Mouse (Mus musculus) c-Kit-positive CD71-positive TER-119-negative erythroid progenitor cells, embryonic 14.5 days (primary cell): Measurements from ENCODE around the gene Srp72.

Source experiments
- DNase-seq: peaks from one replicate; pipeline ENCODE4 v3.0.0-alpha.2; 2013; ENCODE audit warnings: low read depth

The Srp72 gene

DNA sequence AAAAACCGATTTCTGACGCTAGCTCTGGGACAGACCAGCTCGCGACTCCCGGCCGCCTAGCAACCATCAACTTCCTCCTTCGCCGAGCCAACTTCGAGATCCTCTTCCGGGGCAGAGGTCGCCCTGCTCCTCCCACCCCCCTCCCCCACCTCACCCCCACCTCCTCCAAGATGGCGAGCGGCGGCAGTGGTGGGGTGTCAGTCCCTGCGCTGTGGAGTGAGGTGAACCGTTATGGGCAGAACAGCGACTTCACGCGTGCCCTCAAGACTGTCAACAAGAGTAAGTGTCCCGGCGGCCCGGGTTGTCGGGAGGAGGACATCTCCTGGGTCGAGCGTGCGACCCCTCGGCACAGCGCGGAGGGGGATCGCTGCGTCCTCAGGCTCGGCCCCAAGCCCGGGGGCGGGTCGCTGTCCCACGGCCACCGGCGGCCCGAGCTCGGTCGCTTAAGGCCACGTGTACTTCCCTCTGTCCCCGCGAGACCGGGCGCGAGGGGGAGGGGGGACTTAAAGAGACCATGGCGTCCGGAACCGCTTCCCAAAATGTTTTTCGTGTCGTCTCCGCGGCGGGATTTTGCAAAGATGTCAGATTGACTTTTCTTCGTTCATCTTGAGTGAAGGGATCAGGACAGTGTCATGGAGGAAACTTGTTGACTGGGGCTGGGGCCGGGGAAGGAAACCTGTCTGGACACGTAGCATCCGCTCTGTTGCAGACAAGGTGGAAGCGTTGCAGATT, at the start of gene Srp72:
TSS of gene Srp72 (plus strand) at position 130 of the 732 bp plus-strand sequence.
- peak; percentile 73 for DNase-seq

DNA sequence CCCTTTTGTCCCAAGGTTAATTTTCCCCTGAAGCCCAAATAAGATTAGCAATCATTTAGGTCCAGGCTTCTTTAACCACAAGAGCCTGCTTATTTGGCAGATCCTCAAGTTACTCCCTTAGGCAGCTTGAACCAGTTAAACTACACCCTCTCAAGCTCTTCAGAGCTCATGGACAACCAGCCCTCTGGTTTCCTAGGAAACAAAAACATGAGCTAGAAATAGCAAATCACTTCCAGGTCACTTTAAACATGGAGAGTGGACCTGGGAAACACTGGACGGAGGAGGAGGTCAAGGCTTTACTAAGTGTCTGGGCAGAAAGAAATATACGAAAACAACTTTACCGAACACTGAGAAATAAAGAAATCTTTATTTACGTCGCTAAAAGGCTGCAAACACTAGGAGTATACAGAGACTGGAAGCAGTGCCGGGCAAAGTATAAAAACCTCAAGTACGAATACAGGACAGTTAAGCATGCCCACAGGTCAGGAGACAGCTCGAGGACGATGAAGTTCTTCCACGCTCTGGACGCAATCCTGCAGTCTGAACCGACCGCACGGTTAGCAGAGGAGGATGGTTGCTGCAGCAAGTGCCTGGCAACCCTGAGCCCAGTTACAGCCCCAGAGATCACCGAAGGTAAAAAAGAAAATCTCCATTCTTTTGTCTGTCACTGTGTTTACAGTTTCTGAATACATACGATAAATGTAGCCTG, 46.2 kb upstream of the Srp72 start:
- DNase-seq: no peak

- no peak for DNase-seq
These were observed 45.2 kb upstream of the Srp72 start for GRCm38 (mm10) chr5:76929180-76929877.

DNA sequence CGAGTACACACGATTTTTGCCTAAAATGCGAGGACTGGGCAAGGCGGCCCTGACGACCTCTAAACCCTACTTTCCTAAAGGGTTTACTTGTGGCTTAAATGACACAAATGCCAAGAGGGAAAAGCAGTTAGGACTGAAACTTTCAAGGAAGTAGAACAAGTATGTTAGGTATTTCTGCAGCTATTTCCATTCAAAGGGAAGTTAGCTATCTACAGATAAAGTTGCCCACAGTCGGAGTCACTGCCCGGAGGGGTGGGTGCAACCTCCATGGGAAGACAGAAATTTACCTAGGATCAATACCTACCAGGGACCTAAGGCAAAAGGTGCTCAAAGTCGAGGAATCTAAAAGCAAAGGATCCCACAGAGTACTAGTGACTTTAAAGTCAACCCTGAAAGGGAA, 34.8 kb upstream of the Srp72 start:
- no peak for DNase-seq

- DNase-seq: no peak
These were observed 32.5 kb upstream of the Srp72 start for GRCm38 (mm10) chr5:76941975-76942374.

DNA sequence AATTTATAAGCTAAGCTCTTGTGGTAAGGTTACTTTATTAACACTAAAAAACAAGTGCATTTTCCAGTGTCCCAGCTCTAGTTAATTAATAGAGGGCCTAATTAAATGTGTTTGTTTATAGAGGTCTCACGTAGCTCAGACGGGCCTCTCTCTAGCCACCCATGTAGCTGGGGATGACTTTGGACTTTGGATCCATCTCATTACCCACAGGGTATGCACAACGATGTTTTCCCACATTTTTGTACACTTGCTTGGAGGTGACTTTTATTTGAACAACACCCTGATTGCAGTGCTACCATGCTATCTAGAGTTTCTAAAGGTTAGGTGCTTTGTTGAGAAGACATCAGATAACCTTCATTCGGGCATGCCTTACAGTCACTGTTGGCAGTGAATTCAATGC, 32.0 kb upstream of the Srp72 start:
- no peak for DNase-seq

DNA sequence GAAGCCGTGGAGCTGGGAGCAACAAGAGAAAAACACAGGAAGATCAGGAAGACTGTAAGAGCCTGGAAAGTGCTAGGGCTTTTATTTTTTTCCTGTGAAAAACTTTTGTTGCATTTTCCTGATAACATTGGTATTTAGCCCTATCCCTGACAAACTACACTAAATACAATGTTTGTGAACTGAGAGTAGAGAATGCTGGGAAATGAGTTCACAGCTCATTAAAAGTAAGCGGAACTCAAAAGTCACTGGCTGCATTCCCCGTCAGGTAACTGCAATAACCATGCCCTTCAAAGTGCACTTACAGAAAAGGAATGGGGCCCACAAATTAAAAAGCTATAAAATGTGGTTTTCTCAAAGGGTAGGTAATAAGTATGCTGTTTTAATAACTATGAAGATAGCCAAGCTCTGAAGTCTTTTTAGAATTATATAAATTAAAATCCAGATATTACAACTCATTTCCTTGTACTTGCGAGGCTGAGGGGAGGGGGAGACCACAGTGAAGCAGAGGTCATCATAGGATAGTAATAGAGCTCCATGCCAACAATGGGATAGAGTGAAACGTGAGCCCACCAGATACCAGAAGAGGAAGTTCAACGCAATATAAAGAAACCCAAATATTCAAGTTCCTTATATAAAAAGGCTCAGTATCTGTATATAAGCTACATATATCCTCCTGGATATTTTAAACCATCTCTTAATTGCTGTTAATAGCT, 29.4 kb upstream of the Srp72 start:
- no peak for DNase-seq

GRCm38 (mm10) chr5:76945678-76946033, 28.8 kb upstream of the Srp72 start:
- DNase-seq: no peak

DNA sequence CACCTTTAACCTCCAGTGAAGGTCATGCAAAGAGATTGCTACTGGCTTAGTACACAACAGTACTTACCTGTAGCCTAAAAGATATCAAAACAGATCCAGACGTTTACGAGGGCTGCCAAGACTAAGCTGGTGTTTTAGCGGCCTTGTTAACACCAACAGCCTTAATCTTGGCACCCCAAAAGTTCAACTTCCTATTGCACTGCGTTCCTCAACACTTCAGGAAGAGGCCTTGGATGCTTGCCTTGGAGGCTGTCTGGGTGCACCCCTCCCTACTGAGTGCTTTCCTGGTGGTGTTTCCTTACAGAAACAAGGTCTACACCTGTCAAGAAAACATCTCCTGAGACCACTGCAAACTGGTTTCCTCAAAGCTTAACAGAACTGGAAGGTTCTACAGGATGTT, 27.3 kb upstream of the Srp72 start:
- DNase-seq: no peak

GRCm38 (mm10) chr5:76947758-76948157, 26.7 kb upstream of the Srp72 start:
- DNase-seq: no peak

DNA sequence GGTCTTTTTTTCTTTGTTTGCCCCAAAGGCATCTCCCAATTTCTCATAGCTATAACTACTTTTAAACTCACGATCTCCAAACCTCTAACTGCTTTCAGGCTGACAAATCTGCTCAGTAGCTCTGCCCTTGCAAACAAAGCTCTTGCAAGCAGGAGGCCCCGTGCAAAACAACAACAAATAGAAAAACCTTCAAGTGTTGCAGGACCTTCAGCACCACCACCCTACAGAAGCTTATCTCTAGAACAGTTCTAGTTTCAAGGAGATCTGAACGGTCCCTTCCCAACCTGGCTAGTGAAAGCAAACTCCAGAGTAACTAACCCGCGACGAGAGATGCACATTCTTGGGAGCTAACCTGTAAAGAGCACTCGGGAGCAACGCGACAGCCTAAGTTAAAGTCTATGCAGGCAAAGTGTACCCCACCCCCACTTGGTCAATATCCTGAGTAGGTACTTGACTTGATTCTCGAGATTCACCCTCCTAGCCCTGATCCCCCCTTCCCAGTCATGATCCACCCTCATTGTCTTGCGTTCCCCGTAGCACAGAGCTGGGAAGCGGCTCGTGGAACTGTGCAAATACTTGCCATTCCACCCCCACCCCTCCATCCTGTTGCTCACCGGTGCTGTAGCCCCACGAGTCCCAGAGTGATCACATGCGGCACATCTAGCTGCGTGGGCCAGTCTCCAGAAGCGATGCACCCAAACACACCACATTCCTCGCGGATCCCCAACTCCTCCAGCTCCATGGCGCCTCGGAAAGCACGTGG, 24.0 kb upstream of the Srp72 start:
- DNase-seq: no peak

DNA sequence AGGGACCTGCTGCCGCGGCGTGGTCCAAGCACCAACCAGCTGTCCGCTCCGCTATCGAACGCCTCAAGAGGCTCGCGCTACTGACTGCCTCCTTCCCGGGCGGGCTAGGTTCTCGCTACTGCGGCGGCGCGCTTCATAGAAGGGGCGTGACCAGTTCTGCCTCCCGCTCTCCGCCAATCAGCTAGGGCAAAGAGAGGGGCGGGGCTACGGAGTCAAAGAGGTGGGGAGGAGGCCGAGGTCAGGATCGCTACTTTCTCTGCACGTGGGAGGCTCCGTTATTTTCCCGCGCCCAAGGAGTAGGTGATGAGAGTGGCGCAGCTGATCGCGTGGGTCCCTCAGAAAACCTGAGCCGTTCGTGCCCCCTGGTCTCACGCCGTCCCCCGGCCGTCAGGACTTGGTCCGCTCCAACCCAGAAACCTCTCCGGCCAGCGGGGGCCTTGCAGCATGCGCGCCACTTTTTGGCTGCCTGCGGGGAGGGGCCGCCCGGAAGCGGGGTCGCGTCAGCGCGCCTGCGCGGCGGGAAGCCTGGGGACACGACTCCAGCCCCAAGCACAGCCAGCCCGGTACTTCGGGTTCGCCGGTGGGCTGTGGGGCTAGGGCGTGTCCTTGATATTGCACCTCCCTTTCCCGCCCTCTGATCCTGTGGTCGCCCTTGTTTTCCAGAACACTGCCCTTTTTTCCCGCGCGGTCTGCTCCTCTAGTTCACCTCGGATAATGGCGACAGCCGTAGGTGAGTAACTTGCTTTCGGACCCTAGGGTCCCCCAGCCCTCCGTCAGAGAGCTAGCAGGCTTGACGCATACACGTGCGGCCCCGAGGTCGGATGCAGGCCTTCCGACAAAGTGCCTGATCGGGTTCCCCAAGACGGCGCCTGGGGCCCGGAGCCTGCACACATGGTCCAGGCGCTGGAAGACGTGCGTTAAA, 23.1 kb upstream of the Srp72 start, which contains the start of the genes Paics and Ppat:
TSS of gene Paics (plus strand) at position 202 of the 922 bp plus-strand sequence.
TSS of gene Ppat (minus strand) at position 473 of the 922 bp plus-strand sequence.
- peak; percentile 98 for DNase-seq

GRCm38 (mm10) chr5:76952112-76953040, 22.1 kb upstream of the Srp72 start:
- DNase-seq: no peak

DNA sequence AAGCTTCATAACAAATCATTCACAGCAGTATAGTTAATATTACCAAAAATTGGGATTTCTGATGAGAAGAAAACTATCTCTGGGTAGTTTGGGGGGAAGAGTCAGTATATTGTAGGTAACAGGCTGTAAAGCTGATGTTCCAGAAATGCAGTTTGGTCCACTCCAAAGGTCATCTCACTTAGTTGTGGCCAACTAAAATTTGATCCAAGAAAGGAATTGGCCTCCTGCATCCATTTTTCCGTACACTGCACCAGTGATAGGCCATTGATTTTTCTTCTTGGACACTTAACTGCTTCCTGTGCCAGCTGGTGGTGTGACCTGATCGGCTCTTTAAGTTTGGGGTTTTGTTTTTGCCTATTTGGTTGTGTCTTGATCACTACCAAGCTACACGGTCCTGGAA, 20.7 kb upstream of the Srp72 start:
- DNase-seq: no peak

DNA sequence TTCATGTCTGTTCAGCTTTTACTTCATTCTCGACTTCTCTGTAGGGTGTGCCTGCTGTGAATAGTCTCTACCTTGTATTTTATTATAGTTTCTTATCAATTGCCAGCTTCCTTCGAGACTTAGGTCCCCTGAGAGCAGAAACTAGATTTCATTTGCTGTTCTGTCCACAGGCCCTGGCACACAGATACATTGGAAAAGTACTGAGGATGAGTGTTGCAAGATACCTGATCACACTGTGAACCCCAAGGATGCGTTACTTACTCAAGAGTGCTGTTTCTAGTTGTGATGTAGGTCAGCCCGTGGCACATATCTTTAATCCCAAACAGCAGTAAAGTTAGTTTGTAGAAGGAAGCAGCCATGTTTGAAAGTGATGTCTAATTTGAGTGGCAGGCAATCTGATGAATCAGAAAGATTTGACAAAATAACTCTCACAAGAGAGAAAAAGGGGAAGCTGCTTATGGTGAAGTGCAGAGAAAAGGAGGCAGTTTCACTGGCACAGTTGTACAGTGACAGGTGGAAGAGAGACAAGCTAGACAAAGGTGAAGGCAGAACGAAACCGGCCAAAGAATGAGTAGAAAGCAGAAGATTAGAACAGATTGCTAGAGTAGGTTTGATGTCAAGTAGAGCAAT, 20.1 kb upstream of the Srp72 start:
- DNase-seq: no peak

DNA sequence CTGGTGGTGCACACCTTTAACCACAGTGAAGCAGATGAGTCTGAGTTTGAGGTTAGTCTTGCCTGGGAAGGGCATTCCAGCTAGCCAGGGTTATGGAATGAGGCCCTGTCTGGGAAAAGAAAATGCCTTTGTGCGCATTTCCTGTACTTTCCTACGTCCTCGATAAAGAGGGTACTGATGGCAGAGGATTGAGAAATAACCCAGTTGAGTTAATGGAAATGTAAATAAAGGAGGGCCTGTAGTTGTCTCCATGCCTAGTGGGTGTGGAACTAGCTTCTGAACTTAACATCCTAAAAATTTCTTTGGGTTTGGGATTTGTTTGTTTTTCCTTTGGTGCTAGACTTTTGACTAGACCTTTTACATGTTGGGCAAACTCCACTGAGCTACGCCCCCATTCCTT, 19.0 kb upstream of the Srp72 start:
- DNase-seq: no peak

DNA sequence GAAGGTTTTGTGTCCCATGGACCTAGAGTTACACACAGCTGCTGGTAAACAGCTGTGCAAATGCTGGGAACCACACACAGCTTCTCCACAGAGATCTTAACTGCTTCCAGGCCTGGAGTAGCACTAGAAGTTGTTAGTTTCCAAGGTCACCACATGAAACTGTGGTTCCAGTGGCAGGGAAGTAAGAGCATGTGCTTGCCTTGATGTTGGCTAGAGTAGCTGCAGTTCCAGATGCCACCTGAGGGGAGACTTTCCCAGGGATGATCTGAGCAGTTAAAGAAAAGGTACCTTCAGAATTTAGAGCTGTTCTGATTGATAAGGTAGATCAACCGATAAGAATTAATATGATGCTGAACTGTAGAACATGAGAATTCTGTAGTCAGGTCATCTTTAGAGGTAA, 16.5 kb upstream of the Srp72 start:
- no peak for DNase-seq

GRCm38 (mm10) chr5:76959587-76959986, 14.9 kb upstream of the Srp72 start:
- DNase-seq: no peak

GRCm38 (mm10) chr5:76962545-76962944, 11.9 kb upstream of the Srp72 start:
- no peak for DNase-seq
